Mouse (Mus musculus): ENCODE measurements around the gene Mbnl2. TPM values are rescaled to one million over a fixed set of nuclear protein-coding genes. Genes with fewer than 3 reads are reported as not detected.
A peak's percentile ranks its signal among the peaks of the same experiment; 100 is the strongest.

Mbnl2 gene
- polyA plus RNA-seq, 1 experiment from 2014 or later: 35.1 TPM

- H3K4me1 ChIP-seq: no peaks in the 10 kb centered on the region
- no peak overlapping the region for H3K4me3 ChIP-seq
- 79% methylated on average over 7 of the region's 7 CpGs for WGBS
These were observed 178.8 kb downstream of the Mbnl2 start for GRCm38 (mm10) chr14:120454221-120454620.

GRCm38 (mm10) chr14:120463938-120464727, 188.7 kb downstream of the Mbnl2 start:
- H3K36me3 ChIP-seq: no peaks in the 10 kb centered on the region
- H3K4me2 ChIP-seq (replicated peaks): no peak overlapping the region
- no peaks in the 10 kb centered on the region for H3K9me3 ChIP-seq
- ATAC-seq (ENCODE audit: low FRiP score, low read depth): no peak
- H3K27ac ChIP-seq: no peak overlapping the region
- H3K27me3 ChIP-seq (replicated peaks): no peaks in the 10 kb centered on the region
- H3K9ac ChIP-seq: no peak overlapping the region
- H3K4me1 ChIP-seq: no peaks in the 10 kb centered on the region
- 94% methylated on average over 3 of the region's 3 CpGs for WGBS
- no peak overlapping the region for H3K4me3 ChIP-seq

More at GRCm38 (mm10) chr14:120454221-120454620, 178.8 kb downstream of the Mbnl2 start:
- no peak overlapping the region for H3K9ac ChIP-seq
- H3K4me2 ChIP-seq (replicated peaks): no peak overlapping the region
- no peaks in the 10 kb centered on the region for H3K27me3 ChIP-seq (replicated peaks)
- no peak for ATAC-seq (ENCODE audit: low FRiP score, low read depth)
- no peak overlapping the region for H3K27ac ChIP-seq
- no peaks in the 10 kb centered on the region for H3K36me3 ChIP-seq
- H3K9me3 ChIP-seq: no peaks in the 10 kb centered on the region; the same call in 1 of the 2 replicates

GRCm38 (mm10) chr14:120466816-120467215, 191.3 kb downstream of the Mbnl2 start:
- WGBS: 86% methylated on average over 4 of the region's 4 CpGs
- no peak for ATAC-seq (ENCODE audit: low FRiP score, low read depth)
- no peaks in the 10 kb centered on the region for H3K36me3 ChIP-seq

DNA sequence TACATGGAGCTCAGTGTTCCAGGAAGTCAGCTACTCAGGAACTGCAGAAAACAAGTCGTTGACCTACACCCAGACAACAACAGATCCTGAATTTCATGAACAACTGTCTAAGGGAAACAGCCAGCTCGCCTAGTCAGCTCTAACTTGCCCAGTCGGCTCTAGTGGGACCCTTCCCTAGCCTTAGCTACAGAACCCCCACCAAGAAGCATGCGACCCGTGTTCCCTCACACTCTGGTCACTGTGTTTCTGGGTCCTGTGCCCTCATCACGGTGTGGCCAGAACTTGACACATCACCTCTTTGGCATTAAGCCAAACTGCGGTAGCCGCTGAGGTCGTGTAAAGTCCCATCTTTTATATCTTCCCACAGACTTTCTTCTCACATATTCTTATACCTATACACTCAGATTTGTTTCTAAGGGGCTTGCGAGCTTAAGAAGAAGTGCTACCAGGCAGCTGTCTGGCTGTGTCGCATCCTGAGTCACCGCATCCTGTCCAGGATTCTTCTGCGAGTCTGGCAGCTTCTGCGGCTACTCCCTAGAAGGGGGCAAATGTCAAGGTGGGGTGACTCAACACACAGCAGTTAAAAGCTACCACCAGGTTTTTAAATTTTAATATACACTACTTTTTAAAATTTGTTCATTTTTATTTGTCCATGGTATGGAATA, 193.8 kb downstream of the Mbnl2 start:
- no peaks in the 10 kb centered on the region for H3K27me3 ChIP-seq (replicated peaks)
- H3K27ac ChIP-seq: no peak overlapping the region
- WGBS: 83% methylated on average over 14 of the region's 14 CpGs
- H3K4me3 ChIP-seq: no peak overlapping the region
- no peaks in the 10 kb centered on the region for H3K9me3 ChIP-seq
- no peak for ATAC-seq (ENCODE audit: low FRiP score, low read depth)
- no peak overlapping the region for H3K4me2 ChIP-seq (replicated peaks)
- H3K4me1 ChIP-seq: no peaks in the 10 kb centered on the region
- H3K36me3 ChIP-seq: no peaks in the 10 kb centered on the region
- H3K9ac ChIP-seq: no peak overlapping the region

More at GRCm38 (mm10) chr14:120466816-120467215, 191.3 kb downstream of the Mbnl2 start:
- Histone ChIP-seq H3K9me3 (no peaks in the 10 kb centered on the region), H3K4me2 (replicated peaks) (no peak overlapping the region), H3K27me3 (replicated peaks) (no peaks in the 10 kb centered on the region), H3K4me1 (no peaks in the 10 kb centered on the region), H3K9ac (no peak overlapping the region), H3K4me3 (no peak overlapping the region), H3K27ac (no peak overlapping the region)

GRCm38 (mm10) chr14:120476186-120476697, 200.8 kb downstream of the Mbnl2 start:
- 79% methylated on average over 7 of the region's 7 CpGs for WGBS
- no peaks in the 10 kb centered on the region for H3K9me3 ChIP-seq
- H3K27ac ChIP-seq: no peak overlapping the region
- H3K9ac ChIP-seq: no peak overlapping the region
- H3K36me3 ChIP-seq: no peaks in the 10 kb centered on the region
- H3K4me2 ChIP-seq (replicated peaks): peak overlapping the region; percentile 73
- ATAC-seq (ENCODE audit: low FRiP score, low read depth): no peak
- H3K27me3 ChIP-seq (replicated peaks): no peaks in the 10 kb centered on the region
- H3K4me1 ChIP-seq: peaks cover 11% of the 10 kb centered on the region; the same call in 1 of the 2 replicates
- no peak overlapping the region for H3K4me3 ChIP-seq

DNA sequence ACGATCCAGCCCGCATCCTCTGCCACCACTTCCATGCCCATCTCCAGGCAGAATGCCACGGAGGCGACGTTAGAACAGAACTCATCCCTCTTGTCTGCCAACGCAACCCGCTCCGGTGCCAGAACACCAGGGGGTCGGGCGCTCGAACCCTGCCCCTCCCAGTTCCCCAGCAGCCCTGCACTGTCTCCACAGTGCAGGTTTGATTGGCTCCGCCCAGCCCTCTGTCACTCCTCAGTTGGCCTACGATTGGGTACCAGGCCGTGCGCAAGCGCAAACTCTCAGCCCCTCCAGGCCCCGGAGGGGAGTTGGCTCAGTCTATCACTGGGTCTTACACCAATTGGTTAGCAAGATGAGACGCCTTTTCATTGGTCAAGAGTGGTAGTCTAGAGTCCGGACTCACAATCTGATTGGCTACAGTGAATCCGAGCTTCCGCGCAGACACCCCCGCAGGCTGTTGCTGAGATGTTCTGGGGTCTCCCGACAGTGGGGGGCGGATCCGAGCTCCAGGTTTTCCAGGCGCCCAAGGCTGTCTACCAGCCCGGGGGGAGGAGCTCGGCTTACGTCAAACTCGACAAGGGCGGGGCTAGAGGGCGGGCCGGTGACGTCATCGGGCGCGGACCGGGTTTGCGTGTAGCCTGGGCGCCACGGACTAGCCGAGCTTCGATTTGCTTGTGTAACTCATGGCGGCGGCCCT, 202.0 kb downstream of the Mbnl2 start:
- H3K36me3 ChIP-seq: peaks cover 4% of the 10 kb centered on the region; the same call in 1 of the 2 replicates
- no peaks in the 10 kb centered on the region for H3K9me3 ChIP-seq
- H3K4me1 ChIP-seq: peaks cover 11% of the 10 kb centered on the region; the same call in 1 of the 2 replicates
- peak overlapping the region; percentile 76 for H3K4me3 ChIP-seq
- peak; percentile 97 for ATAC-seq (ENCODE audit: low FRiP score, low read depth)
- WGBS: under 1% methylated on average over 46 of the region's 46 CpGs
- no peaks in the 10 kb centered on the region for H3K27me3 ChIP-seq (replicated peaks)
- peak overlapping the region; percentile 73 for H3K4me2 ChIP-seq (replicated peaks)
- H3K9ac ChIP-seq: peak overlapping the region; percentile 86
- peak overlapping the region; percentile 91 for H3K27ac ChIP-seq

GRCm38 (mm10) chr14:120477982-120478568, 202.6 kb downstream of the Mbnl2 start, which contains the start of gene Rap2a:
Gene Rap2a (plus strand): TSS chr14:120478444.
- Histone ChIP-seq H3K36me3 (peaks cover 4% of the 10 kb centered on the region; the same call in 1 of the 2 replicates), H3K9me3 (no peaks in the 10 kb centered on the region), H3K27me3 (replicated peaks) (no peaks in the 10 kb centered on the region), H3K4me2 (replicated peaks) (peak within 1 kb of the TSS; percentile 73), H3K4me1 (peaks cover 11% of the 10 kb centered on the region; the same call in 1 of the 2 replicates), H3K4me3 (peak within 1 kb of the TSS; percentile 76), H3K9ac (peak within 1 kb of the TSS; percentile 86), H3K27ac (peak within 1 kb of the TSS; percentile 91)
- ATAC-seq (ENCODE audit: low FRiP score, low read depth): peak; percentile 91
- under 1% methylated on average over 60 of the region's 78 CpGs for WGBS

GRCm38 (mm10) chr14:120478641-120479341, 203.3 kb downstream of the Mbnl2 start:
- Histone ChIP-seq H3K4me2 (replicated peaks) (peak overlapping the region; percentile 73), H3K4me3 (peak overlapping the region; percentile 76), H3K27ac (peak overlapping the region; percentile 91), H3K27me3 (replicated peaks) (no peaks in the 10 kb centered on the region), H3K9me3 (no peaks in the 10 kb centered on the region), H3K36me3 (peaks cover 4% of the 10 kb centered on the region; the same call in 1 of the 2 replicates), H3K4me1 (peaks cover 11% of the 10 kb centered on the region; the same call in 1 of the 2 replicates), H3K9ac (peak overlapping the region; percentile 86)
- peak; percentile 18 for ATAC-seq (ENCODE audit: low FRiP score, low read depth)
- under 1% methylated on average over 52 of the region's 62 CpGs for WGBS

DNA sequence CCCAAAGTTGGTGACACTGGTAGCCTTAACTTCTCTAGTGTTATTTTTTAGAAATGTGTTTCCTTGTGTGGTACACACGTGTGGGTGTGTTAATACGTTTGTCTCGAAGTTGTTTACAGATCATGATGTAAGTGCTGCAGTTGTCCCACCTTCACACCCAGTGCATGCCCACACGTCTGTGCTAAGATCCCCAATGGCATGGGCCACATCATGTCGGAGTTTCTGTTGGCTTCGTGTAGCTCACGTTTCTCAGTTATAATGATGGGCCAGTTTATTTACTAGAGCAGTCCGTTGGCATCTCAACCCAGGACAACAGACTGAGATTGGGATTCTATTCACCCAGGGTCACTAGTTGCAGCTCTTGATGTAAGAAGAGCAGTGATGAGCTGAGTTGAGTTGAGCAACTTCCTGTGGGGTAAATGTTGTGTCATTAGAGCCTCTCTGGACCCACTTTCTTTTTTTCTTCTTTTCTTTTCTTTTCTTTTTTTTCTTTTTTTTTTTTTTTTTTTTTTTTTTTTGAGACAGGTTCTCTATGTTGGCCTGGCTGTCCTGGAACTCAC, 205.0 kb downstream of the Mbnl2 start:
- H3K9me3 ChIP-seq: no peaks in the 10 kb centered on the region
- H3K4me3 ChIP-seq: no peak overlapping the region
- no peaks in the 10 kb centered on the region for H3K27me3 ChIP-seq (replicated peaks)
- peaks cover 11% of the 10 kb centered on the region; the same call in 1 of the 2 replicates for H3K4me1 ChIP-seq
- H3K27ac ChIP-seq: no peak overlapping the region
- WGBS: 87% methylated on average over 8 of the region's 8 CpGs
- H3K4me2 ChIP-seq (replicated peaks): 0 out of 2 replicates have a peak overlapping the region, but pooled peaks have one; percentile 0
- peaks cover 4% of the 10 kb centered on the region; the same call in 1 of the 2 replicates for H3K36me3 ChIP-seq
- no peak for ATAC-seq (ENCODE audit: low FRiP score, low read depth)
- H3K9ac ChIP-seq: no peak overlapping the region

- Histone ChIP-seq H3K4me2 (replicated peaks) (no peak overlapping the region), H3K9me3 (no peaks in the 10 kb centered on the region), H3K9ac (no peak overlapping the region), H3K36me3 (peaks cover 4% of the 10 kb centered on the region; the same call in 1 of the 2 replicates), H3K4me1 (peaks cover 11% of the 10 kb centered on the region; the same call in 1 of the 2 replicates), H3K27me3 (replicated peaks) (no peaks in the 10 kb centered on the region), H3K4me3 (no peak overlapping the region), H3K27ac (no peak overlapping the region)
- ATAC-seq (ENCODE audit: low FRiP score, low read depth): no peak
- WGBS: 92% methylated on average over 4 of the region's 4 CpGs
These were observed 205.5 kb downstream of the Mbnl2 start for GRCm38 (mm10) chr14:120480927-120481326.
